Mouse (Mus musculus) bone marrow, adult 2 months (tissue): ENCODE results near the gene 4933427I04Rik.

ENCODE experiments used
- CTCF ChIP-seq: fragments of 200-500 bp; IDR thresholded peaks from 2 replicates; pipeline ENCODE4 v1.5.1; 2011; ENCODE audit warnings: low read length, control low read depth; ENCODE audit not compliant: control insufficient read depth, insufficient read depth
- POLR2A ChIP-seq: fragments of 200-500 bp; IDR thresholded peaks from 2 replicates; pipeline ENCODE4 v1.6.1; 2011; ENCODE audit warnings: low read depth, mild to moderate bottlenecking, control low read depth, low read length, borderline replicate concordance; ENCODE audit not compliant: control insufficient read depth

GRCm38 (mm10) chr4:123859803-123860202, 324 bp downstream of the 4933427I04Rik start:
- TF ChIP-seq CTCF (no peak), POLR2A (no peak)
